Mouse (Mus musculus) cortical plate, adult 2 months (tissue): ENCODE data around the gene Spata2.

Experiments
- CTCF ChIP-seq: fragments of 200-500 bp; IDR thresholded peaks from 2 replicates; pipeline ENCODE4 v1.5.1; 2011; ENCODE audit warnings: mild to moderate bottlenecking, control low read depth, low read length; ENCODE audit not compliant: insufficient read depth; ENCODE audit errors: extremely low read depth
- POLR2A ChIP-seq: fragments of 200-500 bp; IDR thresholded peaks from 2 replicates; pipeline ENCODE4 v1.6.1; 2011; ENCODE audit warnings: mild to moderate bottlenecking, low read length, control low read depth; ENCODE audit not compliant: insufficient read depth; ENCODE audit errors: extremely low read depth

DNA sequence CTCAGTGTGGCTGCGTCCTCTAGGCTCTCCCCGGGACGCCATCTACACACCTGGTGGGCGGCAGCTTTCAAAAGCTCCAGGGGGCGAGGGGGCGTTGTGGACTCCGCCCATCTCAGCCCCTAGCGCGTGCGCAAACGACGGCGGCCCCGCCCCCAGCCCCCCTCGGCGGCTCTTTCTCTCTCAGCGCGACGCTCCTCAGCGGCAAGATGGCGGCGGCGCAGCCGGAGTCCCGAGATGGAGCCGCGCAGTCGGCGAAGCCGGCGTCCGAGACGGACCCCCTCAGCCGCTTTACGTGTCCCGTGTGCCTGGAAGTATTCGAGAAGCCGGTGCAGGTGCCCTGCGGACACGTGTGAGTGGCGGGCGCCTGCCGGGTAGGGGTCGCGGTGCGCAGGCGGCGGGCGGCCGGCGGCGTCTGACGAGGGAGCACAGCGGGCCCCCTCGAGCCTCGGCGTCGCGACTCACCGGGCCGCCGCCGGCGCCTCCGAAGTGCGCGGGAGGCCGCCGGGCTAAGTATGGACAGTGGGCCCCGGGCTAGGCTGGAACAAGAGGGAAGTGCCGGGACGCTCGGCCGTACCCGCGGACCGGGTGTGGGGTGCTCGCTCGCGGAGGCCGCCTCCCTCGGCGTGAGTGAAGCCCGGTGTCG, 10.7 kb upstream of the Spata2 start:
- TF ChIP-seq POLR2A (0 out of 2 replicates have a peak, but pooled peaks have one; percentile 39), CTCF (no peak)
